Mouse (Mus musculus) kidney, embryonic 14.5 days (tissue): ENCODE results near the gene Lrwd1. TPM values are rescaled to one million over a fixed set of nuclear protein-coding genes. Genes with fewer than 3 reads are reported as not detected.
A peak's percentile ranks its signal among the peaks of the same experiment; 100 is the strongest.
"Not testable (repeated sequence)": the region's sequence is repeated elsewhere in the genome, so short reads cannot be mapped to it uniquely, and the experiment has no call there.

ENCODE experiments used
- ATAC-seq: fragments of 200-750 bp; cut with Nextera tagmentation; 2 replicates; pipeline ENCODE4 v1.8.0; 2017; ENCODE audit warnings: moderate number of reproducible peaks, mild to moderate bottlenecking, moderate TSS enrichment, moderate library complexity; ENCODE audit not compliant: low FRiP score, low TSS enrichment
- H3K27ac ChIP-seq: fragments of 300-500 bp; sonication (generic); 2 replicates; pipeline ENCODE4 v1.5.1; 2014; ENCODE audit warnings: low read depth, mild to moderate bottlenecking, low read length, moderate library complexity, mixed read lengths
- H3K27me3 ChIP-seq: fragments of 300-500 bp; sonication (generic); 2 replicates; pipeline ENCODE4 v1.6.1; 2014; ENCODE audit warnings: mild to moderate bottlenecking, low read length; ENCODE audit not compliant: control insufficient read depth, insufficient read depth
- H3K36me3 ChIP-seq: fragments of 300-500 bp; sonication (generic); 2 replicates; pipeline ENCODE4 v1.6.1; 2014; ENCODE audit warnings: low read length, mixed read lengths; ENCODE audit not compliant: control insufficient read depth, insufficient read depth
- H3K4me1 ChIP-seq: fragments of 300-500 bp; sonication (generic); 2 replicates; pipeline ENCODE4 v1.6.1; 2014; ENCODE audit warnings: low read length, mixed read lengths; ENCODE audit not compliant: control insufficient read depth, insufficient read depth
- H3K4me2 ChIP-seq: fragments of 300-500 bp; sonication (generic); replicated peaks from 2 replicates; pipeline ENCODE4 v1.6.1; 2014; ENCODE audit warnings: low read depth, mild to moderate bottlenecking, low read length
- H3K4me3 ChIP-seq: fragments of 300-500 bp; sonication (generic); 2 replicates; pipeline ENCODE4 v1.5.1; 2014; ENCODE audit warnings: mild to moderate bottlenecking, low read length
- H3K9ac ChIP-seq: fragments of 300-500 bp; sonication (generic); 2 replicates; pipeline ENCODE4 v1.6.1; 2014; ENCODE audit warnings: low read depth, mild to moderate bottlenecking, low read length, moderate library complexity
- H3K9me3 ChIP-seq: fragments of 300-500 bp; sonication (generic); 2 replicates; pipeline ENCODE4 v1.6.1; 2016; ENCODE audit warnings: low read length; ENCODE audit not compliant: control insufficient read depth
- WGBS: fragments of 180-500 bp; shearing (Covaris S2); extraction: QIAGEN DNeasy Blood & Tissue Kit; methylation state at CpG from one replicate; pipeline ENCODE4 v1.1.7; 2014; 5-methylcytosine and 5-hydroxymethylcytosine counted together
- polyA plus RNA-seq: library from polyadenylated mRNA; unstranded; fragments of >200 nt; fragmentation: Nextera tagmentation; extraction: Ambion mirVana; gene quantifications from 2 replicates; pipeline ENCODE4 v1.2.1, GENCODE M21; 2014

The Lrwd1 gene
- polyA plus RNA-seq, 1 experiment from 2014 or later: 40.0 TPM

GRCm38 (mm10) chr5:136139393-136139792 lies 3.5 kb upstream of the Lrwd1 start:
- WGBS: 95% methylated on average over 13 of the region's 13 CpGs
- no peak for ATAC-seq

GRCm38 (mm10) chr5:136137658-136138274 lies 1.9 kb upstream of the Lrwd1 start:
- ATAC-seq: no peak
- Histone ChIP-seq H3K4me2 (no peak overlapping the region), H3K9ac (no peak overlapping the region), H3K27ac (no peak overlapping the region), H3K4me1 (peaks cover 3% of the 10 kb centered on the region; the same call in 1 of the 2 replicates), H3K9me3 (no peaks in the 10 kb centered on the region), H3K36me3 (peaks cover 47% of the 10 kb centered on the region), H3K4me3 (no peak overlapping the region), H3K27me3 (no peaks in the 10 kb centered on the region)
- WGBS: 83% methylated on average over 13 of the region's 13 CpGs

More at GRCm38 (mm10) chr5:136139393-136139792, 3.5 kb upstream of the Lrwd1 start:
- H3K36me3 ChIP-seq: peaks cover 36% of the 10 kb centered on the region
- no peak overlapping the region for H3K9ac ChIP-seq
- H3K4me3 ChIP-seq: no peak overlapping the region
- H3K9me3 ChIP-seq: 0 out of 2 replicates have a peak, but pooled peaks cover 4% of the 10 kb centered on the region
- H3K27me3 ChIP-seq: no peaks in the 10 kb centered on the region
- H3K27ac ChIP-seq: no peak overlapping the region
- H3K4me1 ChIP-seq: peaks cover 3% of the 10 kb centered on the region; the same call in 1 of the 2 replicates
- H3K4me2 ChIP-seq: no peak overlapping the region

GRCm38 (mm10) chr5:136136292-136136990 lies 567 bp upstream of the Lrwd1 start:
- H3K4me2 ChIP-seq: peak overlapping the region; percentile 74
- H3K4me1 ChIP-seq: peaks cover 3% of the 10 kb centered on the region; the same call in 1 of the 2 replicates
- WGBS: 5% methylated on average over 20 of the region's 20 CpGs
- H3K27ac ChIP-seq: peak overlapping the region; percentile 43; the same call in 1 of the 2 replicates
- H3K9me3 ChIP-seq: no peaks in the 10 kb centered on the region
- H3K36me3 ChIP-seq: peaks cover 55% of the 10 kb centered on the region
- no peaks in the 10 kb centered on the region for H3K27me3 ChIP-seq
- H3K9ac ChIP-seq: peak overlapping the region; percentile 79
- ATAC-seq: peak; percentile 9; the same call in 1 of the 2 replicates
- peak overlapping the region; percentile 87 for H3K4me3 ChIP-seq

- no peak overlapping the region for H3K4me3 ChIP-seq
- peaks cover 65% of the 10 kb centered on the region for H3K36me3 ChIP-seq
- no peak for ATAC-seq
- H3K4me1 ChIP-seq: peaks cover 8% of the 10 kb centered on the region
- WGBS: 88% methylated on average over 10 of the region's 10 CpGs
- H3K27me3 ChIP-seq: no peaks in the 10 kb centered on the region
- no peaks in the 10 kb centered on the region for H3K9me3 ChIP-seq
- H3K27ac ChIP-seq: no peak overlapping the region
- H3K9ac ChIP-seq: no peak overlapping the region
- H3K4me2 ChIP-seq: no peak overlapping the region
These were observed 13.7 kb downstream of the Lrwd1 start for GRCm38 (mm10) chr5:136122165-136122564.

GRCm38 (mm10) chr5:136116784-136117112 lies 19.1 kb downstream of the Lrwd1 start:
- Histone ChIP-seq H3K9ac (peak overlapping the region; percentile 61), H3K9me3 (no peaks in the 10 kb centered on the region), H3K36me3 (peaks cover 27% of the 10 kb centered on the region), H3K27me3 (no peaks in the 10 kb centered on the region), H3K4me1 (peaks cover 14% of the 10 kb centered on the region), H3K4me3 (peak overlapping the region; percentile 63), H3K27ac (peak overlapping the region; percentile 4; the same call in 1 of the 2 replicates), H3K4me2 (peak overlapping the region; percentile 85)
- peak; percentile 33 for ATAC-seq
- WGBS: under 1% methylated on average over 22 of the region's 22 CpGs

- Histone ChIP-seq H3K27me3 (no peaks in the 10 kb centered on the region), H3K4me3 (peak within 1 kb of the TSS; percentile 63), H3K4me1 (peaks cover 14% of the 10 kb centered on the region), H3K9ac (peak within 1 kb of the TSS; percentile 61), H3K36me3 (peaks cover 20% of the 10 kb centered on the region), H3K9me3 (no peaks in the 10 kb centered on the region), H3K27ac (peak within 1 kb of the TSS; percentile 4; the same call in 1 of the 2 replicates), H3K4me2 (peak within 1 kb of the TSS; percentile 85)
- ATAC-seq: peak; percentile 95
- 3% methylated on average over 42 of the region's 42 CpGs for WGBS
These were observed 19.7 kb downstream of the Lrwd1 start, which contains the start of gene Polr2j for GRCm38 (mm10) chr5:136115891-136116783. Polr2j (plus strand) TSS chr5:136116631.

GRCm38 (mm10) chr5:136113546-136113945 lies 22.3 kb downstream of the Lrwd1 start:
- not testable (repeated sequence) for ATAC-seq, H3K9ac ChIP-seq, H3K27ac ChIP-seq, H3K36me3 ChIP-seq, H3K9me3 ChIP-seq, H3K27me3 ChIP-seq, H3K4me2 ChIP-seq, H3K4me3 ChIP-seq
- WGBS: 39% methylated on average over 4 of the region's 4 CpGs
- peaks cover 14% of the 10 kb centered on the region for H3K4me1 ChIP-seq

- Histone ChIP-seq H3K9me3 (no peaks in the 10 kb centered on the region), H3K27ac (no peak overlapping the region), H3K9ac (no peak overlapping the region), H3K4me1 (no peaks in the 10 kb centered on the region), H3K27me3 (no peaks in the 10 kb centered on the region), H3K4me3 (no peak overlapping the region), H3K4me2 (no peak overlapping the region), H3K36me3 (no peaks in the 10 kb centered on the region)
- ATAC-seq: no peak
- WGBS: 83% methylated on average over 3 of the region's 3 CpGs
These were observed 26.8 kb downstream of the Lrwd1 start for GRCm38 (mm10) chr5:136109042-136109441.
